Mouse (Mus musculus) small intestine, adult 2 months (tissue): Measurements from ENCODE around the gene Fam169b.

Experiments used
- CTCF ChIP-seq: fragments of 200-500 bp; IDR thresholded peaks from 2 replicates; pipeline ENCODE4 v1.5.1; 2012; ENCODE audit warnings: low read depth, mild to moderate bottlenecking, control low read depth, inconsistent platforms, low read length, moderate library complexity, mixed read lengths; ENCODE audit not compliant: insufficient replicate concordance, insufficient read length; ENCODE audit errors: extremely low read depth
- POLR2A ChIP-seq: fragments of 200-500 bp; IDR thresholded peaks from 2 replicates; pipeline ENCODE4 v1.6.1; 2012; ENCODE audit warnings: low read depth, mild to moderate bottlenecking, control low read depth, inconsistent platforms, low read length, moderate library complexity

DNA sequence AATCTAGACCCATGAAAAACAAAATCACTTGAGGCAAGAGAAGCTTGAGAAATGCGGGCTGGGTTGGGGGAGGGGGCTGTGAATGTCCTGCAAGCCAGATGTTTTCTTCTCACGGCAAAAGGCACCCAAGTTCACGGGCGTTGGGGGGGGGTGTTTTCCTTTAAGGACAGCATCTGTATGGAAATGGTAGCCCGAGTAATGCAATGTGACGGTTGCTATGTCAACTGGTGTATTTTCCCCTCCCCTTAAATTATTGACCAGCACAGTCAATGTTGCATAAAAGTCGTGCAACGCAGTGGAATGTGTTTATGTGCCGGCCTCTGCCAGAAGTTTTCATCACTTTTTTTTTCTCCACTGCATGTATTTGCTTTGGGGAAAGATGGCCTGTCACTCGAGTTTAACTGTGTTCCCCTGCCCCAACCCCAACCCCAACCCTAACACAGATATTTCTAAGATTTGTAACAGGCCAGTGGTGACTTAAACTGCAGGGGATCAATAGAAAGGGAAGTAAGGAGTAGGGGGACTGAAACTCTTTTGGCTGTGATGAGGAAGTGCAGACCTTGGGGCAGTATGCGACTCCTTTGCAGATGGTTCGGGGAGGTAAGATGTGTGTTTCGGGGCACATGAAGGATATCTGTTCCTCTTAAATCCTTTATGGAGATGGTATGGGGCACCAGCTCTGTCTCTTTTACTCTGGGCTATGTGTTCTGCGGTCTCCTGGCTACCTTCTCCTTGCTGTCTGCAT is 39.6 kb downstream of the Fam169b start:
- no peak for TF ChIP-seq CTCF
- TF ChIP-seq POLR2A, result no peak
